Mouse (Mus musculus) gastrocnemius, postnatal 4 days (tissue): ENCODE data around the gene Ptgdr2. TPM values are rescaled to one million over a fixed set of nuclear protein-coding genes. Genes with fewer than 3 reads are reported as not detected.

Experiments used
- DNase-seq, 2 experiments: peaks; one replicate each; pipeline ENCODE4 v3.0.0; 2021 to 2022; ENCODE audit warnings: low spot score in 2 of 2, mixed read lengths in 2 of 2
- long read RNA-seq, 2 experiments: library from polyadenylated mRNA; stranded (forward); transcript quantifications; one replicate each; pipeline ENCODE4 v2.0.0; 2021
- total RNA-seq, 2 experiments: library from RNA; stranded (reverse); gene quantifications; 2 replicates each; pipeline ENCODE4 v1.2.3; 2021

Ptgdr2 gene
- total RNA-seq, result under 1 TPM; 0.10 to 0.18 TPM
- long read RNA-seq, experiment 1, partial matches to known transcripts, result 1 of 1 reads
- long read RNA-seq, experiment 1, other reads (novel, unspliced or antisense), result 0 of 1 reads
- long read RNA-seq, experiment 2, result 0 reads

- DNase-seq, result no peak
These were observed at the start of gene Ptgdr2 for GRCm38 (mm10) chr19:10937110-10937563. Ptgdr2 (plus strand) TSS chr19:10937160.

- no peak for DNase-seq
These were observed 44.8 kb upstream of the Ptgdr2 start for GRCm38 (mm10) chr19:10892201-10892600.

DNA sequence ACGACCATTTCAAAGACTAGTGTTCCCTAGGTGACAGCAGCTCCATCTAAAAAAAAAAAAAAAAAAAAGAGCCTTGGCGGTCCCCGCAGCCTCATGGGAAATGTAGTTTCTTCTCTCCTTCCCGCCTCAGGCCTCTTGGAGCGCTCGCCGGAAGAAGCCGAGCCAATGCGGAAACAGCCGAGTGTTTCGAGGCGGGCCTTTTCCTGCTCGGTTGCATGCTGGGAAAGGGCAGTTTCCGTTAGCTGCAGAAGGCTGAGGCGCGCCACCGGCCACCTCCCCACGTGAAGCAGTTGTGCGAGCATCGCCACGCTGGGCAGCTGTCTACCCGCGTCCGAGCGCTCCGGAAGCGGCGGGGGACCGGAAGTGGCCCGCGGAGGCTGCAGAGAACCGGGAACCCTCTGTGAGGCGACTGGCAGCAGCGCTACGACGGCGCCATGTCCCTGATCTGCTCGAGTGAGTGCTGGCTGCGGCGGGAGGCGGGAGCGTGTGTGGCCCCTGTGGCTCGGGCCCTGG lies 41.9 kb upstream of the Ptgdr2 start, which contains the start of gene Prpf19:
Gene Prpf19, plus strand, starts transcription at position 216 of the 513 bp plus-strand sequence.
- DNase-seq, result peak; percentile 93 to 98

DNA sequence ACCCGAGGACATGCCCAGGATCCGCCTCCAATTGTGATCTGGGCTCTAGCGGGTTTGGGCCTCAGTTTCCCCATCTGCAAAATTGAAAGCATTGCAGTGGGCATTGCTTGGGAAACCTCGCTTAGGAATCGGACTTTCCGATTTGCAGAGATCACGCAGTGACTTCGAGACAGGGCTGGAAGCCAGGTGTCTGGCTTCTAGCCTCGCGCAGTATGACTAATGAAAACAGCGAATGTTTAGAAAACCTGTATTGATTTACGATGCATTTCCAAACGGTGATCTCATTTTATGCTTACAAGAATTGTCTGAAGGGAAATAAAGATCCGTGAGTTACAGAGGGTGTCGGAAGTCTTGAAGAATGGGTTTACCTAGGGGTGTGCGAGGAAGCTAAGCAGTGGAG lies 41.3 kb upstream of the Ptgdr2 start:
- DNase-seq, result peak in 1 of 2 experiments; percentile 40

- no peak for DNase-seq
These were observed 40.1 kb upstream of the Ptgdr2 start for GRCm38 (mm10) chr19:10896849-10897248.

DNA sequence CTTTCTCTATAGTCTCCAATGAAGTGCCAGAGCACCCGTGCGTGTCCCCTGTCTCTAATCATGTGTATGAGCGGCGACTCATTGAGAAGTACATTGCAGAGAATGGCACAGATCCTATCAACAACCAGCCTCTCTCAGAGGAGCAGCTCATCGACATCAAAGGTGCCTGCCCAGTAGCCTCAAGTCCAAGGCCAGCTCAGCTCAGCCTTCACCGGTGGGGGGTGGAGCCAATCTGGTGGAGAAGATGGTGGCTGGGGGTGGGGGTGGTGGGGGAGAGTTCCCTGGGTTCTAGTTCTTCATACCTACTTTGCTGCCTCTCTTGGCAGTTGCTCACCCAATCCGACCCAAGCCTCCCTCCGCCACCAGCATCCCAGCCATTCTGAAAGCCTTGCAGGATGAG lies 39.5 kb upstream of the Ptgdr2 start:
- no peak for DNase-seq

- DNase-seq, result peak in 1 of 2 experiments; percentile 45
These were observed 36.6 kb upstream of the Ptgdr2 start for GRCm38 (mm10) chr19:10900315-10900714.

DNA sequence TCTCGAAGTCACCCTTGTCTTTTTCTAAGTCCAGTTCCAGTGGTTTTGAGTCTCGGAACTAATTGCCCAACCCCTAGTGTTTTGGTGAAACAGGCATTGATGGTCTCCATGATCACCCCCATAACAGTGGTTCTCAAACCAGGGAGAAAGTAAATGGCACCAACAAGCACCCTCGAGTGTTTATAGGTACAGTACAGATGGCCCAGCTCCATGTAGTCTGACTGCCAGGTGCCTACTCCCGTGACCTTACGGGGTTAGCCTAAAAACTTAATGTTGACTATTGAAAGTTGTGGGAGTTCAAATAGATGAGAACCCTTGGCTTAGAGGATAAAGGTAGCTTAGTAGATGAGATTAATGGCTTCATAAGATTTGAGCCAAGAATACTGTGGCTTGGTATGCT lies 35.9 kb upstream of the Ptgdr2 start:
- no peak for DNase-seq

DNA sequence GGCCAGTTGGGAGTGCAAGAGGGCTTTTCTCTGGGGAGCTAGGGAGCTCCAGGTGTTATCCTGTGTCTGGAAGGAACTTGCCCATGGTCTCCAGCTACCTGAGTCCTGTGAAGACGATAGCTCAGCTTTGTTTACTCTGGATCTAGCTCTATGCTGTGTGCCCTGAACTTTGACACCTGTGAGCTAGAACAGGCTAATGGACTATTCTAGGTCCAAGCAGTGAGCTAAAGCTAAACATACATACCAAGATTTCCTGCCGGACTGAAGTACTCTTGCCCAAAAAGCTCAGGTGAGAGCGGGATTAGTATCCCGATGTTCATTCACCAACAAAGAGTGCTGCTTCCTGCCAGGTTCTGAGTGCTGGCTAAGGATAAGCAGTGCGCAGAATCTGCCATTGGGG lies 32.4 kb upstream of the Ptgdr2 start:
- DNase-seq, result no peak

GRCm38 (mm10) chr19:10904927-10905727 lies 31.8 kb upstream of the Ptgdr2 start:
- DNase-seq, result peak in 1 of 2 experiments; percentile 63

DNA sequence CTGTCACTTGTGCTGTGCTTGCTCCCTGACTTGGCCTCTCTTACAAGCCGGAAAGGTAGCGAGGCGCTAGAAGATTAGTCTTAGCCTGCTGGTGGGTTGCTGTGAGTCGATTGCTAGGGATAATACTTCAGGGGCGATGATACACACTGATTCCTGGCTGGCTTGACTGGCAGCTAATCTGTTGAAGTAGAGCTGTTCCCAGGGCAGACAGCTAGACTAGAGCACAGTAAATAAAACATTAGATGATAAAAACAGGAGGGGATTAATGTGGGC lies 31.3 kb upstream of the Ptgdr2 start:
- no peak for DNase-seq

DNA sequence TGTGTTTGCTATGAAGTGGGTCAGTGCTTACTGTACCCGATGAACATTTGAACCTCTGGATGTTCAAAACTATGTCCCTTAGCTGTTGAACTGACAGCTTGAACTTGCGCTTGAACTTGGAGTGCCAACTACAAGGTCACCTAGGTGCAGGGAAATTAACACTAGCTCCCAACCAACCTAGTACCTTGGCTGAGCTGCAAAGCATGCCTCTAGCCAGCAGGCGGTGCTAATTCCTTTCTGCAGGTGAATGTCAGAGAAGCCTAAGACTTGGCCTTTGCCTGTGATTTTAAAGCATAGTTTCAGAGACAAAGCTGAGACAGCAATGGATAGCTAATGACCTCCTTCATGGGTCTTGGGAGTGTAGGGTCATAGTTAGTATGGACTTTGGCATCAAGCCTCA lies 29.1 kb upstream of the Ptgdr2 start:
- DNase-seq, result peak in 1 of 2 experiments; percentile 50

DNA sequence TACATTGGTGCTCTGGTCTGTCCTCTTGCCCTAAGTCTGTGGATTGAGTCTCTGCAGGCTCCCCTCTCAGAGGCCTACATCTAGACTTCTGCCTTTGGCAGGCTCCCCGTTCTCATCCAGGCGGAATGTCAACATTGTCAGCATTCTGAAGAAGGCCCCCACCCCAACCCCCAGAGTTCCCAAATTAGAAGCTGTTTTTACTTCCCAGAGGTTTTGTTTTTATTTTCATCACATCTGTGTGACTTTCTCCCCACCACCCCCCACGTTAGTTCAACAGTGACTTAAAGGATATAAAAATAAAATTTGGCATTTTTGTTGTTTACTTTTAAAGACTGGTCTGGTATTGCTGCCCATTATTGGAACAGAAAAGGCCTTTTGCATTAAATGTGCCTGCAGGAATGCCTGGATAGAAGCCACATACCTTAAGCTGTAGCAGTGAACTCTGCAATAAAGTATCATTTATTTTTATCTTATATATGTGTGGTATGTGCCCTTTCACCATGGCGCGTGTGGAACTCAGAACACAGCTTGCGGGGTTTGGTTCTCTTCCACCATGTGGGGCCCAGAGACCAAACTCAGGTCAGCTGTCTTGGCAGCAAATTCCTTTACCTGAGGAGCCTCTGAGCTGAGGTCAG lies 27.8 kb upstream of the Ptgdr2 start:
- no peak for DNase-seq

DNA sequence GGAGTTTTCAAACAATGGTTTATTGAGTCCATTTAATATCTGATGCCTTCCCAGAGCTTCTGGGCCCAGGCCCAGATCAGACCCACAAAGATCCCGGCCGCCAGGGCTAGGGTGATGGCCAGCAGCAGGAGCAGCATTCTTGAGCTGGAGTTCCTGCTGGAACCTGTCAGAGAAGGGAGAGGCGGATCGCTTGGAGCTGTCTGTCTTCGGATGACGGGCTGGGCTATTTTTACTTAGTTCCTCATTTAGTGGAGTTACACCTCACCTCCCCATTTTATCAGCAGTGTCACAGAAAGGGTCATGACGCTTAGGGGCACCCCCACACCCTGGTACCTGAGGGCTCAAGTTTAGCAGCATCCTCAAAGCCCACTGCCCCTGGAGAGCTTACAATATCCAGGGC lies 22.7 kb upstream of the Ptgdr2 start:
- no peak for DNase-seq

- no peak for DNase-seq
These were observed 22.1 kb upstream of the Ptgdr2 start for GRCm38 (mm10) chr19:10914870-10915269.

DNA sequence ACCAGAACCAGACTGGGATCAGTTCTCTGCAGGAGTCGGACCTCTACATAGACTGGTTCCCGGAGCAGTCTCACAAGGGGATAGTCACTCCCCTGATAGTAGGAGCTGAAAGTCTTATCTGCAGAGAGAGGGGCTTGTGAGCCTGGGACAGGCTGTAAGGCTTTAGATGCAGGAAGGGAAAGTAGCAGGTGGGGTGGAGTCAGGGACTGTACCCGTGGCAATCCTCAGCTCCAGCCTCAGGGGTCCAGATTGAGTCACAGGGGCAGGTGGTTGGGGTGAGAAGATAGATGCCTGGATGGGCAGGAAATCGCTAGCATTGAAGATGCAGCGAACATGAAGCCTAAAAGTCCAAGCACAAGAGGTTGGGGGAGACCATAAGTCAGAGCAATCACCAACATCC lies 20.5 kb upstream of the Ptgdr2 start:
- DNase-seq, result no peak

GRCm38 (mm10) chr19:10918321-10918991 lies 18.5 kb upstream of the Ptgdr2 start:
- no peak for DNase-seq

- no peak for DNase-seq
These were observed 16.4 kb upstream of the Ptgdr2 start, which contains the start of gene Zp1 for GRCm38 (mm10) chr19:10920532-10920931. Zp1 (minus strand) TSS chr19:10920632.

DNA sequence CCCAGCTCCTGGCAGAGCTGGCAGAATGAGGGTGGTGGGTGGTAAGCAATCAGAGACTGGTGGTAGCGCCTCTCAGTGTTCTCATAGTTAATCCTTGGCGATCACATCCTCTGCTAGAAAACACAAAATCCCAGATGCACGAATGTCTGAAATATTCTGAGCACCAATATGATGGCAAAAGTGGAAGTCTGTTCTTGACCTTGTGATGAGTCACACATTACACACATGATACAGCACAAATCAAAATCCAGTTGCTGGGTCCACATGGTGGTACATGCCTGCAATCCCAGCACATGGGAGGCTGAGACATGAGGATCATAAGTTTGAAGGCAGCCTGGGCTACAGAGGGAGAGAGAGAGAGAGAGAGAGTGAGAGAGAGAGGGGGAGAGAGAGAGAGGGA lies 15.9 kb upstream of the Ptgdr2 start:
- no peak for DNase-seq

DNA sequence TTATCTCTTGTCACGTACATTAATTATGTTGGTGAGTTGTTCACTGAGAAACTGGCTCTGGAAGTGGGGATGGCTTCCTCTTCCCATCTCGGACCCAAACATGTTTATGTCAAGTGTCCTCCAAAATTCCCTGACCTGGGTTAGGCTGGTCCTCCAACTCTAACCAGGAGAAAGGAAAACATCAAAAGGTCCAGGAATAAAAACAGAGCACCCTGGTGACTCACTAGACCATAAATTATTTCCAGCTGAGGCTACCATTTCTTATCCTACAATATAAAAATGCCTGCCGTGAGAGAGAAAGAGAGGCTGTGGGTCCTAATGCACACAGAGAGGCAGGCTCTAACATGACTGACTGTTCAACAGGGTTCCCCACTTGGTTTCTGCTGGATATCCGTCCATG lies 12.7 kb upstream of the Ptgdr2 start:
- DNase-seq, result no peak

GRCm38 (mm10) chr19:10926123-10926621 lies 10.8 kb upstream of the Ptgdr2 start:
- DNase-seq, result no peak
